Mouse (Mus musculus): Measurements from ENCODE around the gene Gna14.
A peak's percentile ranks its signal among the peaks of the same experiment; 100 is the strongest.

The Gna14 gene

DNA sequence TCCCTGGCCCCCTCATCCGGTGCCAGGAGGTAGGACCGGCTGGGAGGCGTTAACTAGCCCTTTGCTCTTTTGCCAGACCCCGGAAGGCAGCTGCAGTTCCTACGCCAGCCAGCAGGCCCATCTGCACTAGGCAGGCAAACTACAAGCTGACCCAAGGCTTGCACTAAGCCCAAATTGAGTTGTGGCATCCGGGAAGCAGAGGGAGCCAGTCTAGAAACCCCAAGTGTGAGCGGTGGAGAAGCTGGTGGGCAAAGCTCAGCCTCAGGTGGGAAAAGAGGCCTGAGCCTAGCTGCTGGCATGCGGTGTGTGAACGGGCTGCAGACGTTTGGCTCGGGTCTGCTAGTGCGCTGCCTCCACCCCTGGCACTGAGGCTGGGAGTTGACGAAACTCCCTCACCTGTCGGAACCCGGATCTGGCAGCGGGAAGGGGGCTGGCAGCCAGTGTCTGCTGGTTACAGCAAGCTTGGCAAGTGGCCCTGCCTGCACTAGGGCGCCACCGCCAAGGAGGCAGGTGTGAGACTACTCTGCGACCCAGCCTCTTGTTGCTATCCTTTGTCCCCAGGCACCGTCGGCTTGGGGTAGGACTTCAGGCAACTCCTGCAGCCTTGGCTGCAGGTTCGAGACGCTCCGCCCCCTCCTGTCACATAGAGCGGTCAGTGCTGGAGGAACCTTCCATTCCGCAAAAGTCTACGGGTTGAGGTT lies at the start of gene Gna14:
Gene Gna14 (plus strand): TSS at position 232 of the 701 bp plus-strand sequence.
- DNase-seq (ENCODE audit: extremely low spot score), result peak; percentile 84

DNA sequence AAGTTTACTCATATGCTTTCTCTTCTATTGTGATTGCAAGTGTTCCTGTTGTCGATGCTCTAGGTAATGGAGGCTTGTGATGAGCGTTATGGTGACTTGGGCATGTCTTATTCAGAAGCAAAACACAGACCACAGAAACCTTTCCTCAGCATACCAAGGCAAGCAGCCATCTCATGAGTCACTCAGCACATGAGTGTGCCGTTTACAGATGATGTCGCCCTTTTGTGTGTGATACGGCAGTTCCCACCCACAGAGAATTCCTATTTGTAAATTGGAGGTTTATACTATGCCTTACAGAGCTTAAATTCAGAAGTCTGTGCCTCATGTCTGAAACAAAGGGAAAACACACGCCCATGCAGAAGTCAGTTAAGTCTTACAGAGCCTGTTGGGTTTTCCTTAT lies 49.0 kb upstream of the Gna14 start:
- no peak for DNase-seq (ENCODE audit: extremely low spot score)

DNA sequence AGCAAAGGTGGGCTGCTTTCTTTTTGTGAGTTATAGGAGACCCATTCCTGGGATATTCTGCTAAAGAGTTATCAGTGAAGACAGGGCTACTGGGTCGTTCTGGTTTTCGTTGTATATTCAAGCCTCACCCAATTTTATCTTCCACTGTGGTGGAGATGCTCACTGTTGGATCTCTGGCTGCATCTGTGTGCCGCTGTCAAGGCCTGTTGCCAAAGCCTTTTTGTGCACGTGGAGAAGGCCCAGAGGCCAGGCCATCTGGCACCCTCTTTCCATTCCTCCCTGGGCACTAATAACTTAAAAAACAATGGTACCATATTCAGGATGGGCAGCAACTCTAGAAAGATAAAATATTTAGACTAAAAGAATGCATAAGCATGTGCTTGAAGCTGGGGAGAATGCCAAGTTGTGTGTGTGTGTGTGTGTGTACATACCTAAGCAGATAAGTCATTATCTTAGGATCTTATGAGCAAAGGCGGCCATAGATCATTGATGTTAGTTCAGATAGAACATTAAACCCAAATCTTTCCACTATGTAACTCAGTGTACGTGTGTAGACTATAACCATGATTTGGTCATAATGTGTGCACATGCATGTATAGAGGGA lies 45.3 kb upstream of the Gna14 start:
- DNase-seq (ENCODE audit: extremely low spot score), result no peak

DNA sequence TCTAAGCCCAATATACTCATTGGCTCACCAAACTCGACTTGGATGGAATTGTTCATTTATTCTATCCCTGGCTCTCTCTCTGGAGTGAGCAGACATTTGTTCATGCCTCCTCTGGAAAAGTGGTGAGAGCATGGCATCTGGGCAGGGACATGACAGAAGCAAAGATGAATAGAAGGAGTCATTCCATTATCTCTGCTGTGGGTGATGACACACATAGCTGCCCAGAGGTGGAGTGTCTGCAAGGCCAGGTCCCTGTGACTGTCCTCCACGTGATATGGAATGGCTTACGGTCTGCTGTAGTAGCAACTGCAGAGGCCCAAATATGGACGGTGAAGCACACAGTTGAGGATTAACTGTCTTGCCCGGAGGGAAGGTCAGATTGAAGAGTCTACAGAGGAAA lies 41.2 kb upstream of the Gna14 start:
- no peak for DNase-seq (ENCODE audit: extremely low spot score)

DNA sequence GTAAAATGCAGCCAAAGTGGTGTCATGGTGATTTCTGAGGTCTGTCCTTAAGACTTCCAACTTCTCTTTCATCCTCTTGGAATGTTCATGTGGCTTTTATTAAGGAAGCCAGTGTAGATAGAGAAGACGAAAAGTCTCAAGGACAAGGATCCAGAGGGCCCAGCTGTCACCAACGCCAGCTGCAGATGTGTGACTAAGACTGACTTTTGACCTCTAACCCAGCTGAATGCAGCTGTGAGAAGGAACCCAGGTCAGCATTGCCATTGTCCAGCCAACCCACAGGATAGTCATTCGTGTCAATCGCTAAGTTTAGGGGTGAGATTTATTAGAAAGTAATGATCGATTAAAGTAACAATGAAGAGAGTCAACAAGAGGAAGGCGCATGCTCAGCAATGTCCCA lies 32.5 kb upstream of the Gna14 start:
- DNase-seq (ENCODE audit: extremely low spot score), result peak; percentile 17

DNA sequence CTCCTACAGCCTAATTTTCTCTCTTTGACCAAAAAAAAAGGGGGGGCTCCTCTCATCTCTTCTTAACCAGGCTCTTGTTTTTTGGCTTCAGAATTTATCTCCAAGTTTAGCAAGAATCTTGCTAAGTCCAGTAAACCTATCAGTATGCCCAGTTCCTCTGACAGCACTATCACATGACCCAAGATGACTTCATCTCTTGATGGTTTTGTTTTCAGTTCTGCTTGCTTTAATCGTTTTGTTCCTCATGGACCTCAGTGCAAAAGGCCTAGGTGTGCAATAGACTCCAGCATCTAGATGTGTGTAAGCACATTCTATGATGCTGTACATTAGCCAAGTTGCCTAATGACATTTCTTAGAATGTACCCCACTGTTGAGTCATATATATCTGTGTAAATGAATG lies 27.8 kb upstream of the Gna14 start:
- no peak for DNase-seq (ENCODE audit: extremely low spot score)

DNA sequence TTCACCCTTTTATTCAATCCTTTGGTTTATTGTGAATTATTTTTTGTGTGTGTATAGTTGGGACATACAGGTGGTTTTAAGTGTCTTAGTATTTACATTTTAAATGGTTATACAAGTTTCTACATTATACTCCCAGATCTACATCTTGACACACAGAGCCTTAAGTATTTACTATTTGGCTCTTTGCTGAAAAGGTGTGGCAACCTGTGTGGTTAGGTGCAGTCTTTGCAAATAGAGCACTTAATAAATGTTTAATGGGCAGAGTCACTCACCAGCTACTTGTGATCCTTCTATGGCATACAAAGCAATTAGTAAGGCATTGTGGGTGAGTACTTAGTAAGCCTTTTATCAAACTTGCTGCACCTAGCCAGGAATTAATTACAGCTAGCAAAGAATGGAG lies 24.3 kb upstream of the Gna14 start:
- DNase-seq (ENCODE audit: extremely low spot score), result no peak

DNA sequence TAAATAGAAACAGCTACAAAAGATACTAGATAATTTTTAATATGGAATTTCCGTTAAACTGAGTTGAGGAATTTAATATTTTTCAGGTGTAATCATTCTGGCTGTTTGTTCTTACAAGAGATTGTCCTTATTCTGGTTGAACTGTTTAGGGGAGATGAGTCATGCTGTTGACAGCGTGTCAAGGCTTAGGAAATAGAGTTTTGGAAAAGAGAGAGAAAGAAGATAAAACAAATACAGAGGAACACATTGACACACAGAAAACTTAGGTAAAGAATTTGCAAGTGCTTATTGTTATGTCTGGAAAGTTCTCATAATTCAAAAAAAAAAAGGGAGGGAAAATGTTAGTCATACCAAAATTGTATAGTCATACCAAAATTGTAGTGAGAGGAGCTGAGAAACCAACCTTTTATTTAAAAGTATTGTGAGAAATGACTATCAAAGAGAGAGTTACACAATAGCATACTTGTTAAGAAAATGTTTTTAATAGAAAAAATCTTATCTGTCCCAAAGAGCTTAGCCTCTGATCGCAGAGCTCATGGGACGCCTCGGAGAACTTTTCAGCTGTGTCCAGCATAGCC lies 17.4 kb upstream of the Gna14 start:
- DNase-seq (ENCODE audit: extremely low spot score), result no peak

DNA sequence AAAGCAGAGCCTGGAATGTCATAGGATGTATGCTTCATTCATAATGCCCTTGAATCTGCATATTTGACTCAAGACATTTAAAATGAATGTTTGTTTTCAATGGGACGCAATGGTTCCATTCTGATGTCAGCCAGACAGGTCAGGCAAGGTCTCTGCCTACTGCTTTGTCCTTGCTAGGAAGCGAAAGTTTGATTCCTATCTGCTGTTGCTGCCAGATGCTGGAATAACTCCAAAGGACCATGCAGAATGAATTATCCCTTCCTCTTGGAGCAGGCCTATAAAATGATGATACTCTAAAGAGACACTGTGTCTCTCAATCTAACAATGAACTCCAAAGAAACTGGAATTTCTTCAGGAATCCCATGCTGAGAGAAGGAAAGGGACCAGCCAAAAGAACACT lies 10.0 kb upstream of the Gna14 start:
- DNase-seq (ENCODE audit: extremely low spot score), result no peak

DNA sequence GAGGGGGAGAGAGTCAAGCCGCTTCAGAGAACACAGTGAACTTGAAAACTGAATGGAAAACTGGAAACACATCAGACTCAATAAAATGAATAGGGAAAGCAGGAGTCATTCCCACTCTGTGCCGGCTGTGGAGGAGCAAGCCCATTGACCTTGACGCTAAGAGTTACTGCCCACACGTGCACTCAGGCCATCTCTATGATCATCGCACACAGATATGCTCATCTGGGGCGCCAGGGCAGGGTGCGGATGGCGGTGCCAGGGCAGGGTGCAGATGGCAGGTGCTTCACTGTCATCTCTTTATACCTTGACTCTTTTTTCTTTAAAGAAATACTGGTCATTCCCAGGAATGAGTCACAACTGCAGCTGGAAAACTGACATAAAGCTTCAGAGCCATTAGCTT lies 4.2 kb upstream of the Gna14 start:
- DNase-seq (ENCODE audit: extremely low spot score), result no peak

DNA sequence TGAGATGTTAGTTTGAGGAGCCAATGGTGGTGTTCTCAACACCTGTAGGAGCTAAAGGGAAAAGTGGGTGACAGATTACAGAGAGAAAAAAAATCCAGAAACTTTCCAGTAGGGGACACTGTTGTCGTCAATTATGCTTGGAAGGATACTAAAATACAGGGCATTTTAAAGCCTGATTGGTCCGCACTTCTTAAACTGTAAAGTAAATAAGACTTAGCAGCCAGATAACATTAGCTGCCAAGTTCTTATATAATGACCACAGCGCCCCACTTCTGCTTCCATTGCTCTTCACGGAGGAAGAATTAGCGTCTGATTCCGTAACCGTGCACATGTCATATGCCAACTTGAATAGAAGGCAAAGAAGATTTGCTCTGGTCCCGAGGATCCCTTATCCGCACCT lies 683 bp upstream of the Gna14 start:
- peak; percentile 30 for DNase-seq (ENCODE audit: extremely low spot score)

DNA sequence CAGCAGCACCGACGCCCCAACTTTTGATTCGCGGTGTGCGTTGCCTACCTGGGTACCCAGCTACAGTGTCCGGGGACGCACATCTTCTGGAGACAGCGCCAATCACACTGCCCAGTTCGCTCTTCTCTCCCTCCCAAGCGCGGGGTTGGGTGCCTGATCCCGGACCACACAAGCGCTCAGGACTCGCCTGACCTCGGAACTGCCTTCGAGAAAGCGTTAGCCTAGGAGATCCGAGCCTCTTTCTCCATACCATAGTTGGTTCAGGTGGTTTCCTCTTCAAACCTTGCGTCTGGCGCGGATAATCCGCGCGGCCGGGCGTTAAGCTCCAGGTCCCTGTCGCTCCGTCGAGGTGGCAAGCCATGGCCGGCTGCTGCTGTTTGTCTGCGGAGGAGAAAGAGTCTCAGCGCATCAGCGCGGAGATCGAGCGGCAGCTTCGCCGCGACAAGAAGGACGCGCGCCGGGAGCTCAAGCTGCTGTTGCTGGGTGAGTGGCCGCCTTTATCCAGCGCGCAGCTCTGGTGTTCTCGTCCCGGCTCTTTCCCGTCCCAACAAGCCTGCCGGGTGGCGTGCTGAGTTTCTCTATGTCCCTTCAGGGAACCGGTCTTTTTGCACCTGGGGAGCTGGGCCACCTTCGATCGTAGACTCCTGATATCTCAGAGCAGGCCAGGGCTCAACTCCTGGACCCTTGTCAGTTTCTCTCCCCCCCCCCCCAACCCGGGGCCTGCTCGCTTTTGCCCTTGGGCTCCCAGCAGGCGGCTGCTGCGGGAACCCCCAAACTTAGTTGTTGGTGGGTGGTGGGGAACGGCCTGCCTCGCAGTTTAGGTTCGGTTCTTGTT lies 990 bp downstream of the Gna14 start:
- peak; percentile 55 for DNase-seq (ENCODE audit: extremely low spot score)

DNA sequence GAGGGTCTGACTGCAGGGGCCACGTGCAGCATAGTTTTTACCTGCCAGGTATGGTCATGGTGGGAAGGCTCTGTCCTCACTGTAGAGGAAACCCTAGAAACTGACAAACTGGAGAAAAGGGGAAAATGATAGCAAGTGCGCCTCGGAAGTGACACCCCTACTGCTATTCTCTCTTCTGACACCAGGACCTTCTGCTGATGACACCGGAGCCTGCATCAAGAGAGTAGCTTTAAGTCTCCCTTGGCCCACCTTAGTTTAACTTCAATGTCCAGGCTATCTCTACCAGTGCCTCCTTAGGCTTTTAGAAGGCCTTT lies 1.6 kb downstream of the Gna14 start:
- no peak for DNase-seq (ENCODE audit: extremely low spot score)

DNA sequence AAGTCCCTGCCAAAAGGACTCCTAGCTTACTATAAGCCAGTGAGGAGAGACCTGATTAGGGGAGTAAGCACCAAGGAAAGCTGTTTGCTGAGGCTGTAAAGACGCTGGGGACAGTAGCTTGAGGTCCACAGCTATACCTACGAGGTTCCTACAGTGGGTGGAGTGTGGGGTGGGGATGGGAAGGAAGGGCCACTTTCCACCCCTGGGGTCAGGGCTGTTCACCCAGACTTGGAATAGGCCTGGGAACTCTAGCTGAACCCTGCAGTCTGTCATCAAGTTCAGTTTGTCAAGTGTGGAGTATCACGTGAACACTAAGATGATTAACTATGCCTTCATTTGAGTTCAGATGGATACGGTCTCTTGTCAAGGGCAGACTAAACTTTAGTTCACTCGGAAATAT lies 2.3 kb downstream of the Gna14 start:
- DNase-seq (ENCODE audit: extremely low spot score), result no peak

DNA sequence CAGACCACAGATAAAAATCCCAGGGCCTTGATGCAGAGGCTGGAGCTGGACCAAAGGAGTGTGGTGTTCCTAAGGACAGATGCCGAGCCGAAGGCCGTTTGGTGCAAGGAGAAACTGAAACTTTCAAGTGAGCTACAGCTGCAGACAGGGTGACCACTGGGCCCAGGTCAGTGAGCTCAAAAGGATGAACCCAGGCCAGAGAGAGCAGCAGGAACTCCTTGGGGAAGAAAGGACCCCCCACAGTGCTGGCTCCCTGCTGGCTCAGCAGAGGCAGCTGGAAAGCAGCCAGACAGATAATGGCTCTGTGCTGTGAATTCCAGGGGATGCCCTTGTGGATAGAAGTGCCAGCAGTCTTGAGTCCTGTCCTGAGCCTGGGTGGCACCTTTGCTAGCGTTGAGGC lies 3.7 kb downstream of the Gna14 start:
- no peak for DNase-seq (ENCODE audit: extremely low spot score)

DNA sequence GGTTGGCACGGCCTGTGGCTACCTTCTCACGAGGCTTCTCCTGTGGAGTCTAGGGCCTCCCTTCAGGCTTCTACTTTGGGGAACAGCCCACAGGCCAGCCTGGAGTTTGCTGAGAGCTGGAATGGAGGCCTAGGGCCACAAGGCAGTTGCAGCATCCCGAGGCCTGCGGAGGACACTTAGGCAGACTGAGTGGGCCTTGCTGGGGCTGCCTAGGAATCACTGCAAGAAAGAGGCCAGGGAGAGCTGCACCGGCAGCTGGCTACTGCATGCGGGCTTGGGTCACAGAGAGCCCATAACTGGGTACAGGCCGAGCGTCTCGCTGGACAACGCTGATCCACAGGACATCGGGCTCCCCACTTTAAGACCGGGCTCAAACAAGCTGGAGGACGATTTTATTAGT lies 4.3 kb downstream of the Gna14 start:
- peak; percentile 25 for DNase-seq (ENCODE audit: extremely low spot score)

DNA sequence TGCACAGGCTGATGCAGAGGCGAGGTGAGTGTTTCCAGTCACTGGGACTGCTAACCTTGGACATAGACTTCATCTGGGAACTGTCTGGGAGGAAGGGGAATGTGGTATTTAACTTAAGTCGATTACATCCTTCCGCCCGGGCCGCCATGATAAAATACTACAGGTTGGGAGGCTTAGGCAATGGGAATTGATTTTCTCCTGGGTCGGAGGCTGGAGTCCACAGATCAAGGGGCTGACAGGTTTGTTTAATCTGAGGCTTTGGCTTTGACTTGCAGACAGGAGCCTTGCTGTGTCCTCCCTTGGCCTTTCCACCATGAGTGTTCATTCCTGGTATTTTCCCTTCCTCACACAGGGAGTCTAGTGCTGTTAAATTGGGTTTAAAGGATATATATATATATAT lies 5.8 kb downstream of the Gna14 start:
- no peak for DNase-seq (ENCODE audit: extremely low spot score)

DNA sequence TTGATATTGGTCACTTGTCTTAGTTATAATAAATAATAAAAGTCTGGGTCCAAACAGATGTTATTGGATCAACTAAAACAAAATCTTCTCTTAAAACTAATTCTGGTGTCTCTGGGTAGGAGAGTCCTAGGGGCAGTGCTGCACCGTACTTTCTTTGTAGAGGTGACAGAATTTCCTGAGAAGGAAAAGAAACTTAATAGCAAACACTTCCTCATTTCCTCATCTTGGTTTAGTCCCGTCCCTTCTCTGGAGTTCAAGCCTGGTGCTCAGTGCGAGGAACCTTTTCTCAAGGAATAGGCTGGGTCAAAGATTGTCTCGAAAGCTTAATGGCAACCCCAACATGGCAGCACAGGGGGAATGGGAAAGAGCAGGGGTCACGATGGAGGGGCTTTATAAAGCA lies 7.8 kb downstream of the Gna14 start:
- DNase-seq (ENCODE audit: extremely low spot score), result no peak

DNA sequence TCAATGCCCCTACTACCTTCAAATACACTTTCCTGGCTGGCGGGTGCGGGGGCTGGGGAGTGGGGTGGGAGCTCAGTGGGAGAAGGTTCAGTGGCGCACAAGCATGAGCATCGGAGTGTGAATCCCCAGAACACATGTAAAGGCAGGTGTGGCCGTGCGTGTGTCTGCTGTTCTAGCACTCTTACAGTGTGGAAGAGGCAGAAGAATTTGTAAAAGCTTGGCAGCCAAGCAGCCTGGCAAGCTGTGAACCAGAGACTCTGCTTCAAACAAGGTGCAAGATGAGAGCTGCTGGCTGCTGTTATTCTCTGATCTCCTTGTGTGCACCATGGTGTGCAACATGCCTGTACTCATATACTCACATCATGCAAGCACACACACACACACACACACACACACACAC lies 11.1 kb downstream of the Gna14 start:
- no peak for DNase-seq (ENCODE audit: extremely low spot score)

DNA sequence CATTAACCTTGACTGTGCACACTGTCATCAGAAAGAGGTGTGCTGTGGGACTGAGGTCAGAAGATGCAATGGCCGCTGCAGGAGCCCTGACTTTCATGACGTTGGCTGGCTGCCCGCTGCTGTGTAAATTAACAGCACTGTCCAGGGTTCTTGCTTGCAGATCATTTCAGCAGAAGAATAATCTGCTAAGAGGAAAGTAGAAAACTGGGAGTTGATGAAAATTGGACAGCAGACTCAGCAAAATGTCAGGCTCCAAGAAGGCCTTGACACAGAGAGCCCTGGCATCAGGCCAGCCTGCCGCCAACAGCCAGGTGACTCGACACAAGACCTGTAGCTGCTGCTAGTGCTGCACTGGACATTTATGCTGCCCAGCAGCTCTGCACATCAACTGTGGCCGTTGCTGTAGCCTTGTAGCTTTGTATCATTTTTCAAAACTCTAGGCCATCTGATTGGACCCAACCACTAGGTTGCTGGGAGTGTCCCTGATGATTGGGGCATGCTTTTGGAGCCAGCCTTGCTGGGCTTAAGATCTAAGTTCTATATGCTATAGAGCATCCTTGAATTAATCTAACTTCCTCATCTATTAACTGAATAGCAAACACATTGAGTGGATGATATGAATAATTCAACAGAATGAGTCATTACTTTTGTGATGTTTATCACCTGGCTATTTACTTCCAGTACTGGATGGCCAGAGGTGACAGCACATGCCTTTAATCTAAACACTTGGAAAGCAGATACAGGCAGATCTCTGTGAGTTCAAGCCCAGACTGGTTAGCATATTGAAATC lies 12.5 kb downstream of the Gna14 start:
- DNase-seq (ENCODE audit: extremely low spot score), result no peak

DNA sequence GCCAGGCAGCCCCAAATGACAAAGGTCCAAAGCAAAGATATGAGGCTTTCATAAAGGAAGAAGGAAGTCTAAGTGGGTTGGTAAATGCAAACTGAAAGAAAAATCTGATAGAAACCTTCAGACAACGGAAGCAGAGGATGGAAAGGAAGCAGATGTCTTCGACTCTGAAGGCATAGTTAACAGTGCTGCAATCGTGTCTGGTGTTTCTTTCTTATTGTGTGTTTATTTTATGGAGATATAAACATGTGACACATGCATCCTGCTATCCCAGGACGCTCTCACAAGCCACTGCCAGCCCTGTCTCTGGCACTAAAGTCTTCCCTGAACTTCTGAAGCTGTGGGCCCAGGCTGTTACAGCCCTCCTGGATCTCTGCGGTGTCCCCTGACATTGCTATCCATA lies 13.2 kb downstream of the Gna14 start:
- no peak for DNase-seq (ENCODE audit: extremely low spot score)

DNA sequence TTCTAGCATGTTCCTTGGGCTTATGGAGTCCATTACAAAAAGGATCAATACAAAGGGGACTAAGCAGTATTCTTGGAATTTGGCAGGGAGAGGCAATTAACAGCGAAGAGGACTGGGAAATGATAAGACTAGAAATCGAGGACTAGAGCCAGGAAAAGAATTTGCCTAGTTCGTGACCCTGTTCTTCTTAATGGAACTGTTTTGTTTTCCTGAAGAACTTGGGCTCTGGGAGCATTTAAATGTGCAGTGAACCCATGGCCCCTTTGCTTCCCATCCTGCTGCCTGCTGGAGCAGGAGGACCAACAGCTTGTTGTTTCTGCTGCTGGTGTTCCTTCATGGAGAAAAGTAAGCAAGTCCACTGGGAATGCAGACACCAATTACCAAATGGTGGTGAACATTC lies 15.3 kb downstream of the Gna14 start:
- no peak for DNase-seq (ENCODE audit: extremely low spot score)

Measured in embryo, embryonic 9.5 days (tissue).